Mouse (Mus musculus) cerebellum, adult (tissue): ENCODE results near the gene Utp14a.
"Not testable (repeated sequence)": the region's sequence is repeated elsewhere in the genome, so short reads cannot be mapped to it uniquely, and the experiment has no call there.

Experiments used
- ATAC-seq: cut with Nextera tagmentation; 2 replicates; pipeline ENCODE4 v1.9.2; 2017; ENCODE audit warnings: mild to moderate bottlenecking, moderate library complexity, mixed read lengths; ENCODE audit not compliant: insufficient number of reproducible peaks, low FRiP score, low TSS enrichment

Gene Utp14a

GRCm38 (mm10) chrX:48256468-48257007 lies at the start of gene Utp14a:
Gene Utp14a, plus strand, starts transcription at chrX:48256862.
- ATAC-seq = peak; percentile 97

DNA sequence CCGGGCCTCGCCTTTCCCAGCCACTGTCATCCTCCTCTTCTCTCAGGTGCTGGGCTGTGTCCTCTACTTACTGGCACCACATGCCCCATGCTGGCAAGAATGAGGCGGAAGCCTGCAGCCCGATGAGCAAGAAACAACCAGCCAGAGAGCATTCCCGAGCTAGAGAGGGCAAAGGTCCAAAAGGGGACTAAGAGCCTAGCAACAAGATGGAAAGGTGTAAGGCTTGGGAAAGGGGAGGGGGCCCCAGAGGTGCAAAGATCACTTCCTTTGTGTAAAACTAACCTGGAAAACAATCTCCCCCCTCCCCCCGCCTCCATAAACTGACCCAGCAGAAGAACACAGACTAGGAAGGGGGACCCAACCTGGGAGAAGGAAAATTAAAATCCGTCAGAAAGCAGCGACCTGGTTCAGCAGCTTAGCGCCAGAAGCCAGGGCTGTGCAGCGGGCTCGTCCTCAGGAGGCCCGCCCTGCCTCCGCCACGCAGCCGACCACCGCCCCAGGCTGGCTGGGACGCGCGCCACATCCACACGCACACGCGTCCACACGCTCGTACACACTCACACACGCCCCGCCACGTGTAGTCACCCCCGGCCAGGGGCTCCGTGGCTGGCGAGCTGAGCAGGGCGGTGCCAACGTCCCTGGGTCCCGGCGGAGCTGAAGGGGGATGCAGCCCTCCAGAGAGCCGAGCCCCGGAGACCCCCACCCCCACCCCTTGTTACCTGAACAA lies 48.7 kb upstream of the Utp14a start:
- 0 out of 2 replicates have a peak, but pooled peaks have one; percentile 26 for ATAC-seq

DNA sequence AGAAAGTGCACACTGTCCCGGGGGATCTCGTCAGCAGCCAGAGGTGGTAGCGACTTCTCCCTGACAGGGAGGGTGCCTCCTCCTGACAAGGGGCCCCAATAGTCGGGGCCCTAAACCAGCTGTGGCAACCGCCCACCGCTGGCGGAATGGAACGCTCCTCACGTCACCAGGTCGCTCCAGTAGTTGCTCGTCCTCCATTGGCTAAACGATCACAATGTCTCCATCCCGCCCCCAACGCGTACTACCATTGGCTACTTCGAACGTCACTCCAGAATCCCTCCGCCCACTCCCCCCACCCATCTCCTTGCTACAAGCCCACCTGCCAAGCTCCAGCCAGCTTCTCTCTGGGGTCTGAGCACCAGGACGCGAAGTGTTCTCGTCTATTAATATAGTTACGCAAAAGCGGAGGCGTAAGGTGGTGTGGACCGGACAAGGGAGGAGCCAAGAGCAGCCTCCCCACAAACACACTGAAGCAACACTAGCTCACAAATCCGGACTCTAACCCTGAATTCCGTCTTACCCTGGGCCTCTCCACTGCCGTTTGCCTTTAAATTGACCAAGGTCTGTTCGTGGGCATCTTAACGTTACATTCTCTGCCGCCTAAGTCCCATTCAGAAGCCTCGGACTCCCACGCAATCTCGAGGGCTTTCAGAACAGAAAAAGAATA lies 48.0 kb upstream of the Utp14a start, which contains the start of gene Zdhhc9:
Zdhhc9 (minus strand) TSS at position 360 of the 667 bp plus-strand sequence.
- peak; percentile 97 for ATAC-seq

GRCm38 (mm10) chrX:48209746-48210145 lies 46.9 kb upstream of the Utp14a start:
- ATAC-seq = not testable (repeated sequence)

- ATAC-seq = no peak
These were observed 37.2 kb upstream of the Utp14a start for GRCm38 (mm10) chrX:48219468-48219867.

DNA sequence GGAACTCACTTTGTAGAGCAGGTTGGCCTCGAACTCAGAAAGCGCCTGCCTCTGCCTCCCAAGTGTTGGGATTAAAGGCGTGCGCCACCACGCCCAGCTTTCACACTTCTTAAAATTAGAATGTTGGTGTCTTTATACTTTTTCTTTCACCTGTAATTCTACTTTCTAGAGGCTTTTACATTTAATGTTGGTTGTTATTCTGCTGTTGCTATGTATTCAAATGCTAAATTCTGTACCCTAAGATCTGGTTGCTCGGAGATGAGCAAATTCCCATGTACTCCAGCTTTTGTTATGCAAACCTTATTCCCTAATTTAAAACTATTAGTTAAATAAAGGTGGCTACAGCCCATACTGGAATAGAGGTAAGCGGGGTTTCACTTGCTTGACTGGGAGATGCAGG lies 34.0 kb upstream of the Utp14a start:
- no peak for ATAC-seq

GRCm38 (mm10) chrX:48226225-48226624 lies 30.4 kb upstream of the Utp14a start:
- ATAC-seq = no peak

DNA sequence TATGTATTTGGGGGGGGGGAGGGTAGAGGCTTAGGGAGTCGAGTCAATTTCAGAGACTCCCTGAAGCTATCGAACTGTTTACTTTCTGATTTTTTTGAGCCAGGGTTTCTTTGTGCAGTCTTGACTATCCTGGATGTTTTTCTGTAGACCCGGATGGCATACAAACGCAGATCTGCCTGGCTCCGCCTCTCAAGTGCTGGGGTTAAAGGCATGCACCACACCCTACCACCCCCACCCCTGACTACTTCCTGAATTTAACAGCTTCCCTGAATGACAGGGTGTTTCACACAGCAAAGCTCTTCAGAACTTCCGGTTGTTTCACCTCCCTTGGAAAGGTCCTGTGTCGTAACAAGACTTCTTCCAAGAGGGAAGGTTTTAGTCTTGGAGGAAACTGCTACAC lies 22.2 kb upstream of the Utp14a start:
- no peak for ATAC-seq

- peak; percentile 26; the same call in 1 of the 2 replicates for ATAC-seq
These were observed 733 bp upstream of the Utp14a start for GRCm38 (mm10) chrX:48255830-48256428.

DNA sequence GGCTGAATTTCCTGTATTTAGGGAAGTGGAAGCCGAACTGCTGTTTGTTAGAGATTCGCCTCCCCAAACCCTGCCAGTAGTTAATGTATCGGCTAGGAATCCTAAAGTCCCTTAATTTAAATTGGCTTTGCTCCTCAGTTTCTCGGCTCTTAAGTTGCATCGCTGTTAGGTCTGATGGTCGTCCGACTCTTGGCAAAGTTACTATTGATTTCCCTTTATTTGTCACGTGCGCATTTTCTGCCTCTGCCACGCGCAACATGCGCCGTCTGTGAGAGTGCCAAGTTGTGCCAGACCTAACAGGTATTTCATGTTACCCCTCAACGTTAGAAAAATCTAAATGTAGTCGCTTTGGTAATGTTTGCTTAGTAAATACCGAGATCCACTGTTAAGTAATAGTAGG lies 349 bp downstream of the Utp14a start:
- no peak for ATAC-seq

DNA sequence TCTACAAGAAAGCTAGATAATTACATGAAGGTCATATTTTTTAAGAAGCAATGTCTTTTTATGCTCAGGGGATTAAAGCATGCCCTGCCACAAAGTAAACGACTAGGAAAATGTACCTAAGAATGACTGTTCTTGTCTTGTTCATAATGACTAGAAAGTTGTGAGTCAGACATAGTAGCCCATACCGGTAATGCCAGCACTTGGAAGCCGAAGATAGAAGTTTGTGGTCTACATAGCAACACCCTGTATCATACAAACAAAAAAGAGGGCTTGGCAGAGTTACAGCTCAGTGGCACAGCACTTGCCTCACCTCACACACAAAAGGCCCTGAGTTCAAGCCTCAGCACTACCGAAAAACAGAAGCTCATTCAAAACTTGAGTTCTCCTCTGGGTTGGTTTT lies 15.0 kb downstream of the Utp14a start:
- ATAC-seq = no peak

DNA sequence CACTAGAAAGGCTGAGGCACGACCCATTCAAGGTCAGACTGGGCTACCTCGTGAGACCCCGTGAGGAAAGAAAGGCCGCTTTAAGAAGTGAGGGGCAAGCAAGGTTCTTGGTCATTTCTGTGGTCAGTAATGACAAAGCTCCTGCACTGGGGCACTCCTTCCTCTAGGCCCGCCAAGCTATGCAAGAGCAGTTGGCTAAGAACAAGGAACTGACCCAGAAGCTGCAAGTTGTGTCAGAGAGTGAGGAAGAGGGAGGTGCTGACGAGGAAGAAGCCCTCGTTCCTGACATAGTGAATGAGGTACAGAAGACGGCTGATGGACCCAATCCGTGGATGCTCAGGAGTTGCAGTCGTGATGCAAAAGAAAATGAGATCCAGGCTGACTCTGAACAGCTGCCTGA lies 18.0 kb downstream of the Utp14a start:
- no peak for ATAC-seq

DNA sequence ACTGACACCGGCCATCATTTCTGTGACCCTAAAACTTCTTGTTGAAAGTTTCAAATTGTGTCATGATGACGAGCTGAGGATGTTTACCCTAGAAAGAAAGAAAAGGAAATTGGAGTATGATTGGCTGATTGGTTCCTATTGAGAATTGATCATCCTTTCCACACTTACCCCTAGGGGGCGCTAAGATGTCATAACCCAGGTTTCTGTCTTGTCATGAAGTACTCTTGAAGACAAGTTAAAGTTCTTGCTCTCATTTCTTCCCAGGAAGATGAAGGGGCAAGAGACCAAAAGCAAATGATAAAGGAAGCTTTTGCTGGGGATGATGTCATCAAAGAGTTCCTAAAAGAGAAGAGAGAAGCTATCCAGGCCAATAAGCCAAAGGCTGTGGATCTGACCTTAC lies 21.4 kb downstream of the Utp14a start:
- no peak for ATAC-seq

GRCm38 (mm10) chrX:48284386-48285005 lies 27.8 kb downstream of the Utp14a start:
- ATAC-seq = peak; percentile 91

GRCm38 (mm10) chrX:48285006-48285650 lies 28.5 kb downstream of the Utp14a start:
- ATAC-seq = peak; percentile 73

DNA sequence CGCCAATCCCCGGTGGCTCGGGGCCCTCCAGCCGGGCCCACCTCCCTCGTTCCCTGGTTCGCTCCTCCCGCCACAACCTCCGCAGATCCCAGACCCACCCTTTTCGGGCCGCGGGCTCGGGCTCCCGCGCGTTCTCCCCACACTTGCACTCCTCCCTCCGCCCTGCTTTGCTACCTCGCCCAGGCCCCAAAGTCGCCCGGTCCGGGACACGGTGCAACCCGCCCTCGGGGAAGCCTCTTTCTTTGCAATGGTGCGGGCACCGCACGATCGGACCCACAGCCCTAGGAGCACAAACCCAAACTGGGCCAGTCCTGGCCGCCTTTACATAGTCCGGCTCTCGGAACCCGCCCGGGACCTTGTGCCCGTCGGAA lies 29.0 kb downstream of the Utp14a start:
- peak; percentile 55 for ATAC-seq

GRCm38 (mm10) chrX:48286488-48286887 lies 29.8 kb downstream of the Utp14a start:
- no peak for ATAC-seq

GRCm38 (mm10) chrX:48288008-48288407 lies 31.3 kb downstream of the Utp14a start:
- no peak for ATAC-seq

DNA sequence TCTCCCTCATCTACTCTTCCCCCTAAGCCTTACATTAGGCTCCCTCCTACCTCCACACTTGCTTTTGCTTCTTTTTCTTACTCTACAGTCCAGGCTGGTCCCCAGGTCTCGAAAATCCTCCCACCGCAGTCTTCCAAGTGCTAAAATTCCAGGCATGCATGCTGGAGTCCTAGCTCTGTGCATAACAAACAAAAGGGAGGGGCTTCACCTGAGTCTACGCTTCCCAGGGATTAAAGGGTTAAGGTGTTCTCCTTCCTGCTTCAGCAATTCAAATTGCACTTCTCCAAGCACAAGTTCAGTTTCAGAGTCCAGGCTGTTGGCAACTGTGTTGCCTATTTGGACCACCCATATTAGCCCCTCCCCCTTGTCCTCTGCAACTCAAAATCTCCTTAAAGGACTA lies 34.8 kb downstream of the Utp14a start:
- no peak for ATAC-seq

GRCm38 (mm10) chrX:48305356-48305755 lies 48.7 kb downstream of the Utp14a start:
- no peak for ATAC-seq
